Mouse (Mus musculus): Measurements from ENCODE around the gene H3f3a.
"Not testable (repeated sequence)": the region's sequence is repeated elsewhere in the genome, so short reads cannot be mapped to it uniquely, and the experiment has no call there.

H3f3a gene

DNA sequence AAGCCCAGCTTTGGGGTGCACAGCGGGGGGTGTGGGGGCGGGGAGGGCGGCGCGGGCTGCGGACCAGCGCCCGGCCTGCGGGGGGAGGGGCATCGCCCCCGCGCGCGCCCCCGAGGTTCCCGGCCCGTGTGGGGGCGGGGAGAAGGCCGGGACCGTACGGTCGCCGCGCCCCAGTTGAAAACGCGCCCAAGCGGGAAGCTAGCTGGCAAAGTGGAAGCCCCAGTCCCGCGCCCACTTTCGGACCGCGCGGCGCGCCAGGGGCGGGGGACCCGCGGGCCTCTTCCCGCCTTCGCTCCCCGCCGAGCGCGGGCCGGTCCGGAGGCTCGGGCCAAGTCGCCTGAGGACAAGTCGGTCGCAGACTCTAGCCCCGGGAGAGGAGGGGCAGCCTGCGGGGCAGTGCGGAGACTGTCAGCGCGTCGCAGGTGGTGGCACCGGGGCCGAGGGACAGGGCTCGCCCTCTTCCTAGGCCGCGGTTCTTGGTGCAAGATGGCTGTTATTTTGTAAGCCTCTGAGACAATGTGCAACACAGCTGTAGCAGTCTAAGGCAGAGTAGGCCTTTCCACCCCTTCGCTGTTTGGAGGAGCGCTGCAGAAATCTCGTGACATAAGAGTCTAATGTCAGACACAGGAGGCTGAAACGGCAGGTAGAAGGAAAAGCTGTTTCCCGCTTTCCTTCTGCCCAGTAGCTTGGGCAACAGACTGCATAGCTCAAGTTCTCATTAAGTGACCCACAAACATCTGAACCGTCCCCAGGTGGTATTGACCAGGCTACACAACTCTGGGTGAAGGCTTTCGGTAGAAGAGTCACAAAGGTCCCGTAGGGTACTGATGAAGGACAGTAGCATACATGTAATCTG is at the start of gene H3f3a:
Gene H3f3a (minus strand): TSS at position 59 of the 856 bp plus-strand sequence.
- peak; percentile 76 for DNase-seq (ENCODE audit: low spot score)

DNA sequence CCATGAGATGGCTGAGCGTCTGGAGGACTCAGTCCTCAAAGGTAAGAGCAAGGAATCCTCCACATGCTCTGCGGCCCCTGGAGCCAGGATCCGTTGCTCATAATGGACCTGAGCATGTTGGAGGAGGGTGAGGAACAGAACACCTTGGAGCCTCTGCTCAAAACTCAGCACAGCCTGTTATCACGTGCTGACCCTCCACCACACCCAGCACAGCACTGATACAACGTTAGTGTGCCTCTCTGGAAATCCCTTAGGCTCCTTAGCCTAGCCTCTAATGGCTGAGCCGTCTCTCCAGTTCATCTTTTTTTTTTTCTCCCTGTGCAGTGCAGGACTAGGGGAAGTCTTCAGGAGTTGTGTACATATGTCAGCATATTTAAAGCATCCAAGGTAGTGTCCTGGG is 46.3 kb upstream of the H3f3a start:
- no peak for DNase-seq (ENCODE audit: low spot score)

GRCm38 (mm10) chr1:180858763-180859162 is 45.0 kb upstream of the H3f3a start:
- DNase-seq (ENCODE audit: low spot score) = no peak

DNA sequence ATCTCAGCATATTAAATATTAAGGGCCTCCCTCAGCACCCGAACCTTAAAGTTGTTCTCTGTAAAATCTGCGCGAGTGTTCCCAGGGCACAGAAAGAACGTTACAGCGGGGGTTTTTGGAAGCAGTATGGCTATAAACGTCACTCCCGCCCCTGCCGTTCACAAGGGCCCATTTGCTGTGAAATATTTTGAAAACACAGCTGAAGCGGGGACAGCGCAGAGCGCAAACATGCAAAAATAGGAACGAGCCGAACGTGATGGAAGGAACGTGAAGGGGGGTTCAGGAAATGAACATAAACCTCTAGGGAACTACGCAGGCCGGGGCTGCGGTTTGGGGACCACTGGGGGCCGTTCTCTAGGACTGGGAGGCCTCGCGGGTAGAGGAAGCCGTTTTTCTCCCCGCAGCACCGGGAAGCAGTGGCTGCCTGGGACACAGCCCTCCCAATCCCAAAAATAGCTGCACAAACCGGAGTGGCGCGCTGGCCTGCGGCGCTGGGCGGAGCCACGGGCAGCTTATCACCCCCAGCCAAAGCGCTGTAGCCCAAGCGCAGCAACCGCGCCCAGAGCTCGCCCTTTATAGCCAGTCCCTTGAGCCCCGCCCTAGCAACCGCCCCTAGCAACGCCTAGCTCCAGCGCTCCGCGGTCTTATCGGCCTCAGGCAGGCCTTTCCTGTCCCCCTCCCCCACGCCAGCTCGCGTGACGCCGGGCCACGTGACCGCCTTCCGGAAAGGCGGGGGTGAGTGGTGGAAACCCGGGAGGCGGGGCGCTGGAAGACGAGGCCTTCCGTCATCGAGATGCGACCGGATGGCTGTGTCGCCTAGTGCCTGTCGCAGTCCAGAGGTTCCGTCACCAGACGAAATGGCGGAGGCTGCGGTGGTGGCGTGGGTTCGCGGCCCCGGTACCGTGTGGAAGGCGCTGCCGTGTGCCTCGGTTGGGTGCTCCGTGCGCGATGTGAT is 36.9 kb upstream of the H3f3a start, which contains the start of gene Sde2:
Gene Sde2 (plus strand): TSS at position 812 of the 955 bp plus-strand sequence.
- DNase-seq (ENCODE audit: low spot score) = peak; percentile 100

DNA sequence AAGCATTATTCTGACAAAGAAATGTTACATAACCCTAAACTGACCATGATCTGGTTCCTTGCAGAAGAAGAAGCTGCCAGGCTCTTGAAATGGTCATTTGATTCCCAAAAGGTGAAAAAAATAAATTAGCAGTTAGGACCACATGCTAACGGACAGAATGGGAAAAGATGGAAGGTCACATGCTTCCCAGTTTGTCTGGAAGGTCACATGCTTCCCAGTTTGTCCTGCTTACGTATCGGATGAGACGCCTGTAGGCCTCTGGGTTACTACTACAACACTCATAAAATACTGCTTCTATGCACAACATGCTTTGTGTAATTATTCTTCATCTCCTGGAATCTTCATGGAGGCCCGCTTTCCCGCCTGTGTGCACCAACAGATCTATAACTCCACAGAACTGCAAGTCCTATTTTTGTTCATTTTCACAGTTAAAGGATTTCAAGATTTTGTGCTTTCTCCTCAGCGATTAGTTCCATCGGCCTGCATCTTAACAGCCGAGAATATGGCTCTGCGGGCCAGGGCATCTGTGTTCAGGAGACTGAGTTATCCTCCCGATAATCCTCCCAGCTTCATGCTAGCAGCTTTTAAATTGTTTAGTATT is 36.1 kb upstream of the H3f3a start:
- DNase-seq (ENCODE audit: low spot score) = no peak

DNA sequence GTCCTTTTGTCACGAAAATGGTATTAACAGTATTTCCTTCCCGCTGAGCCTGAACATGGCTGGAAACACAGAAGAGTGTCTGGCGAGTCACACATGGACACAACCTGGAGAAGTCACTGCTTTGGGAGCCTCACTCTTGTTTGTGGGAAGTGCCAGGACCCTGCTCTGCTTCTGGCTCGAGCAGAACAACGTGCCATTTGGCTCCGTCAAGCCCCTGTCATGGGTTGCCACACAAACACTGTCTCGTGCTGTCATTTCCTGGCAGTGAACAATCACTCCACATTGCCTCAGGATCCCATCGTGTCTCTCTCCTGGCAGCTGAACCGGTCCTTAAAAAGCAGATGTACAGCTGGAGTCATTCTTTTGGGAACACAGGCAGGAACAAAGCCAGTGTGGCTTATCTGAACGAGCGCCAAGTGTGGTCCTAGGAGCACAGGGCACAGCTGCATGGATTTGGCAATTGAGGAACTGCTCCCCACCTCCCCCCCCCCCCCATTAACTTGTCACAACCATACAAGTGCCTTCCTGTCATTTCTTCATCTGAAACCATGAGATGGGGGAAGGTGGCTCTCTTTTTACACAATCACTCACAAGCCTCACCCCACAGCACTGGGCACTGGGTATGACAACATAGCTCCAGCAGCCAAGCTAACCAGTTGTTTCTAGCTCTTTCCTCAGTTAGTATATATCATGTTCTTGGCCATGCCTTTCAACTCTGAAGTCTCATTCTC is 34.9 kb upstream of the H3f3a start:
- DNase-seq (ENCODE audit: low spot score) = no peak

DNA sequence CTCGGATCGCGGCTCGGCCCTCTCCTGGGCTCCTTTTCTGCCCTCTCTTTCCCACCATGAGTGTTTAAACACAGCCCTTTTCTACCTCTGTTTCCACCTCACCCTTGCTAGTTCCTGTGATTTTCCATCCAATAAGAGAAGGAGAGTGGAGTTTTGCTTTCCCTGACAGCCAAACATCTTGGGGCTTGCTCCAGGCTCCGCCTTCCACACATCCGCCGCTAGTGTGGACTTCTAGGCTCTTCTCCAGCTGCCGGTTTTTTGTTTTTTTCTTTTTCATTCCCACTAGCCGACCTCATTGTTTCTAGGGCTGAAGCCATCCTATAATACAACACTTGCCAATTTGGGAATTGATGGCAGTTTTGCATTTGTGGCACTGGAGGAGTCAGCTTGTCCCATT is 34.4 kb upstream of the H3f3a start:
- DNase-seq (ENCODE audit: low spot score) = peak; percentile 77

DNA sequence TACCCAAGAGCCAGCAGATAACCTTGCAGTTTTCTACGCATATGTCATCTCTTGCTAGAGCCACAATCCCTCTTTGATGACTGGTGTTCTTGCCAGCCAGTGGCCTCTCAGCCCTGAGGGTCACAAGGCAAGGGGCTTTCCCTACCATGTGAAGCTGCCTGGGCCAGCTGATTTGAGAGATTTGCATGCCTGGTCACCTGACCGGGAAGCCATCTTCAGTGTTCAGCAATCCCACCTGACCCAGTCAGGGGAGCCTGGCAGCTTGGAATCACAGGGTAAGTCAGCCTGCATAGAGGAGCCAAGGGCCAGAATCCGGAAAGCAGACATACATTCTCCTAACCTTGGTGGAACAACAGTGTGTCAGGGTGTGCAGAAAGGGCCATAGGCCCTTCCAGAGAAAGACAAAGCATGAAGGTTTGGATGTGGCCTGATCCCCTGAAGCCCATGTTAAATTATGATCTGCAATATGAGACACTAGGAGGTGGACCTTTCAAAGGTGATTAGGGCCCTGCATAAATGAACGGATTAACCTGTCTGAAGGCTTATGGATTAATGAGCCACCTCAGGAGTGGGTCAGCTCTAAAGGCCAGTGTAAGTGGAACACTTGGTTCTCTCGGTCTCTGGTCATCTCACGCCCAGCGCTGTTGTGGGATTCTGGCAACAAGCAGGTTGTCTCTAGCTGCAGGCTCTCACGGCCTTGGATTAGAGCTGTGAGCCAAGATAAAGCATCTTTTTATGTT is 28.0 kb upstream of the H3f3a start:
- DNase-seq (ENCODE audit: low spot score) = no peak

- no peak for DNase-seq (ENCODE audit: low spot score)
These were observed 25.6 kb upstream of the H3f3a start for GRCm38 (mm10) chr1:180839201-180839910.

GRCm38 (mm10) chr1:180838014-180838413 is 24.3 kb upstream of the H3f3a start:
- DNase-seq (ENCODE audit: low spot score) = no peak

GRCm38 (mm10) chr1:180837186-180837585 is 23.4 kb upstream of the H3f3a start:
- no peak for DNase-seq (ENCODE audit: low spot score)

DNA sequence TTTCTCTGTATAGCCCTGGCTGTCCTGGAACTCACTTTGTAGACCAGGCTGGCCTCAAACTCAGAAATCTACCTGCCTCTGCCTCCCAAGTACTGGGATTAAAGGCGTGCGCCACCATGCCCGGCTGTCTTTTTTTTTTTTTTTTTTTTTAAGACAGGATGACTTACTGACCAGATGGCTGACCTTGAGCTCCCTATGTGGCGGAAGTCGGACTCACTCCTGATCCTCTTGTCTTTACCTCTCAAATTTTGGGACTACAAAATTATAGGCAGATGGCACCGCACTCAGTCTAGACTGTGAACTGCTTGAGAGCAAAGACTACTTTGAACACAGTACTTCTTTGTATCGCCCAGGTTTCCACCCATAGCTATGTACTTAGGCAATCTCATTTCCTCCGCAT is 22.7 kb upstream of the H3f3a start:
- not testable (repeated sequence) for DNase-seq (ENCODE audit: low spot score)

- no peak for DNase-seq (ENCODE audit: low spot score)
These were observed 21.7 kb upstream of the H3f3a start for GRCm38 (mm10) chr1:180835273-180836015.

- DNase-seq (ENCODE audit: low spot score) = no peak
These were observed 17.0 kb upstream of the H3f3a start for GRCm38 (mm10) chr1:180830588-180831346.

DNA sequence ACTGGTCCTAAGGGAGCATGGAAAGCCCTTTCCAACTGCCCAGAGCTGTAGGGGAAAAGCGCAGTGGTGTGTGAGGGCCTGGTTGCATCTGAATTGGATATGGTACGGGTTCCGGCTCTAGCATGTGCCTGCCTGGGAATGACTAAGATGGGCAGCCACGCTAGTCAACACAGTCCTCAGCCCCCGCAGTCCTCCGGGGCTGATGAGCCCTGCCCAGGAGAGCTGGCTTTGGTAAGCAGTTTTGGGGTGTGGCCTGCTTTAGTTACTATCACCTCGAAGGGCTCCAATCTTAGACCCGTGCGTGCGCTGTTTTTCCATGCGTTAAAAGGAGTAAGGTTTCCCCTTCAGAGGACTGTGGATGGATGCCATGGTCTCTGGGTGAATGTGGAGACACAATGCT is 16.4 kb upstream of the H3f3a start:
- DNase-seq (ENCODE audit: low spot score) = no peak

DNA sequence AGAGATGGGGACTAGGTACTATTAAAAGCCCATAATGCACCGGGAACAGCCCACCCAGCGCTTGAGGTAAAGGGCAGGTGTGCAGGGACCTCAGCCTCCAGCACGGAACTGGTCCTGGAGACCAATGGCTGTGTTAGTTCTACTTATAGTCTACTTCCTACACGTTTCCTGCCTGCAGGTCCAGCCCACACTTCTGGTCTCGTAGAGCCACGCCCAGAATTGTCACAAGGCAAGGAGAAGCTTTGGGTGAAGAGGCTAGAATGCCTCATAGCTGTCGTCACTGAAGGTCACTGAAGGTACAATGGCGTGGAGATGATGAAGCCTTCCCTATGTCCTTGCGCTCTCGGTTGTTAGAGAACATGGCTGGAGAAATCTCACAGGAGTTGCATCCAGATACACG is 16.0 kb upstream of the H3f3a start:
- no peak for DNase-seq (ENCODE audit: low spot score)

DNA sequence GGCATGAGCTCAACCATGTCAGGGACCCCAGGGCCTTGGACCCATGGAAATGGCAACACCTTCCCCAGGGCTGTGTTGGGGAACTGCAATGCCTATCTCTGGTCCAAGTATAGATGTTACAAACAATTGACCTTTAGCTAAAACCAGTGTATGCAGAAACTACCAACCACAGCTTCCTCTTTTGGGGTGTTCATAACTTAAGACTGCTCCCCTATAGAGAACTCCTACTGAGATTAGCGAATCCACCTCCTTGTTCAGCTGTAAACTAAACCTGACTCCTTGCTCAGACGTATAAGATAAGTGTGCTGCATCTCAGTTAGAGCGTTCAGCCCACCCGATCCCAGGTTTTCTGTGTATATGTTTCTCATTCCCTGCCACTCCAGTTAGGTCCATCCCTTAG is 12.9 kb upstream of the H3f3a start:
- no peak for DNase-seq (ENCODE audit: low spot score)

DNA sequence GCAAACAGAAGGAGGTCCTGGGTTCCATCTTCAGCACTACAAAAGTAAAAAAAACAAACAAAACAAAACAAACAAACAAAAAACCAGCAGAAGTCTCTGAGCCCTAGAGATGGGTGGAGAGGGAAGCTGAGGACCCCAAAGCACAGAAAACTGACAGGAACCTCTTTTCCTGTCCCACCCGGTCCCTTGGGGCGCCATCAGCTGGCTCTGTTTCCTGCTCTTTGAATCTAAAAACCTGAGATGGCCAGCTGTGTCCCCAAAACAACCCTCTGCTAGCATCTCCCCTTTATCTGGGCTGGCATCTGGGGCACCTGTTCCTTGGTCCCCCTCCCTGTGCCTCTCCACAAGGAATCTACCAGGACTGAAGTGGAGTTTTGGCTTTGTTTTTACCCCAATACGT is 11.0 kb upstream of the H3f3a start:
- no peak for DNase-seq (ENCODE audit: low spot score)

GRCm38 (mm10) chr1:180823716-180824115 is 10.0 kb upstream of the H3f3a start:
- no peak for DNase-seq (ENCODE audit: low spot score)

All from ovary, adult 18-20 months (tissue).